Mouse (Mus musculus) limb, embryonic 11.5 days (tissue): Measurements from ENCODE around the gene Tesk1. TPM values are rescaled to one million over a fixed set of nuclear protein-coding genes. Genes with fewer than 3 reads are reported as not detected.

Source experiments
- ATAC-seq: fragments of 200-750 bp; cut with Nextera tagmentation; 2 replicates; pipeline ENCODE4 v1.8.0; 2017; ENCODE audit warnings: low read depth; ENCODE audit not compliant: insufficient number of reproducible peaks, low FRiP score, low TSS enrichment
- DNase-seq: peaks from one replicate; pipeline ENCODE4 v3.0.0-alpha.2; 2015; ENCODE audit warnings: low spot score
- H3K27ac ChIP-seq: fragments of 300-500 bp; sonication (generic); replicated peaks from 2 replicates; pipeline ENCODE4 v1.5.1; 2014; ENCODE audit warnings: low read depth, mild to moderate bottlenecking, low read length
- H3K27me3 ChIP-seq: fragments of 300-500 bp; sonication (generic); 2 replicates; pipeline ENCODE4 v1.6.1; 2014; ENCODE audit warnings: mild to moderate bottlenecking, low read length, mixed read lengths; ENCODE audit not compliant: control insufficient read depth, insufficient read depth
- H3K36me3 ChIP-seq: fragments of 300-500 bp; sonication (generic); 2 replicates; pipeline ENCODE4 v1.6.1; 2014; ENCODE audit warnings: mild to moderate bottlenecking, low read length, moderate library complexity, mixed read lengths; ENCODE audit not compliant: control insufficient read depth, insufficient read depth
- H3K4me1 ChIP-seq: fragments of 300-500 bp; sonication (generic); 2 replicates; pipeline ENCODE4 v1.6.1; 2014; ENCODE audit warnings: low read length, mixed read lengths; ENCODE audit not compliant: control insufficient read depth, insufficient read depth
- H3K4me2 ChIP-seq: fragments of 300-500 bp; sonication (generic); 2 replicates; pipeline ENCODE4 v1.6.1; 2014; ENCODE audit warnings: low read depth, mild to moderate bottlenecking, moderate library complexity; ENCODE audit not compliant: severe bottlenecking
- H3K4me3 ChIP-seq: fragments of 300-500 bp; sonication (generic); 2 replicates; pipeline ENCODE4 v1.5.1; 2014; ENCODE audit warnings: low read depth, low read length
- H3K9ac ChIP-seq: fragments of 300-500 bp; sonication (generic); 2 replicates; pipeline ENCODE4 v1.6.1; 2014; ENCODE audit warnings: mild to moderate bottlenecking, low read length
- H3K9me3 ChIP-seq: fragments of 300-500 bp; sonication (generic); 2 replicates; pipeline ENCODE4 v1.6.1; 2016; ENCODE audit warnings: low read length; ENCODE audit not compliant: control insufficient read depth
- WGBS: fragments of 180-500 bp; shearing (Covaris S2); extraction: QIAGEN DNeasy Blood & Tissue Kit; methylation state at CpG from one replicate; pipeline ENCODE4 v1.1.7; 2014; 5-methylcytosine and 5-hydroxymethylcytosine counted together
- polyA plus RNA-seq: library from polyadenylated mRNA; unstranded; fragments of >200 nt; fragmentation: Nextera tagmentation; extraction: Ambion mirVana; gene quantifications from 2 replicates; pipeline ENCODE4 v1.2.1, GENCODE M21; 2014

Tesk1 gene
- polyA plus RNA-seq, 1 experiment from 2014 or later, result 9.8 TPM

DNA sequence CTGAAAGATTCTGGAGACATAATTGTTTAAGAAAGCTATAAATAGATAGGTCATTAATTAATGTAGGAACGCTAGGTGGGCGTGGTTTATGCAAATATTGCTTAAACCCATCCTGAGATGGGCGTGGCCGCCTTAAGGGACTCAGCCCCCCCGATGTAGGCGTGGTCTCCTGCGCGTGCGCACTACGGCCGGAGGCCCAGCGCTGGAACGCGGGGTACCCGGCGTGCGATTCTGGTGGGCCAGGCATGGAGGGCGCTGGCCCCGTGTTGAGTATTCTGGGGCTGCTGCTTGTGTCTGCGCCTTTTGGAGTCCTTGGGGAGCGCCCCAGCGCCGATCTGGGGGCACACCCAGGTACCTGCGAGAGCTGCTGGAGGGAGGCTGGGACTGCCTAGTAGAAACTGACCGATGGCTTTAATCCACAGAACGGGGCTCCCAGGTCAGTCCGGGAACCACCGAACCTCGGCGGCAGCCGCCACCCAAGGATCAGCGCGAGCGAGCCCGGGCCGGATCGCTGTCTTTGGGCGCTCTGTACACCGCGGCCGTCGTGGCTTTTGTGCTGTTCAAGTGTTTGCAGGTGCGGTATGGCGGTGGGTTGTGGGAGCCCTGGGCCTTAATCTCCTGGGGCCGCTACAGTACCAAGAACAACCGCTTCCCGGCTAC is 51.6 kb downstream of the Tesk1 start:
- Histone ChIP-seq H3K4me1 (peaks cover 12% of the 10 kb centered on the region), H3K9me3 (no peaks in the 10 kb centered on the region), H3K9ac (peak overlapping the region; percentile 85), H3K4me3 (peak overlapping the region; percentile 71), H3K27ac (peak overlapping the region; percentile 82), H3K4me2 (peak overlapping the region; percentile 65), H3K27me3 (no peaks in the 10 kb centered on the region), H3K36me3 (peaks cover 7% of the 10 kb centered on the region; the same call in 1 of the 2 replicates)
- under 1% methylated on average over 47 of the region's 47 CpGs for WGBS
- DNase-seq (peak; percentile 98), ATAC-seq (peak; percentile 83)

- no peaks in the 10 kb centered on the region for H3K9me3 ChIP-seq
- H3K4me3 ChIP-seq, result peak overlapping the region; percentile 71
- peak overlapping the region; percentile 85 for H3K9ac ChIP-seq
- no peaks in the 10 kb centered on the region for H3K27me3 ChIP-seq
- H3K4me2 ChIP-seq, result peak overlapping the region; percentile 65
- ATAC-seq, result no peak
- peak; percentile 37 for DNase-seq
- 4% methylated on average over 9 of the region's 9 CpGs for WGBS
- peaks cover 16% of the 10 kb centered on the region for H3K4me1 ChIP-seq
- peaks cover 7% of the 10 kb centered on the region; the same call in 1 of the 2 replicates for H3K36me3 ChIP-seq
- no peak overlapping the region for H3K27ac ChIP-seq
Measured at GRCm38 (mm10) chr4:43493846-43494240, 52.1 kb downstream of the Tesk1 start.

DNA sequence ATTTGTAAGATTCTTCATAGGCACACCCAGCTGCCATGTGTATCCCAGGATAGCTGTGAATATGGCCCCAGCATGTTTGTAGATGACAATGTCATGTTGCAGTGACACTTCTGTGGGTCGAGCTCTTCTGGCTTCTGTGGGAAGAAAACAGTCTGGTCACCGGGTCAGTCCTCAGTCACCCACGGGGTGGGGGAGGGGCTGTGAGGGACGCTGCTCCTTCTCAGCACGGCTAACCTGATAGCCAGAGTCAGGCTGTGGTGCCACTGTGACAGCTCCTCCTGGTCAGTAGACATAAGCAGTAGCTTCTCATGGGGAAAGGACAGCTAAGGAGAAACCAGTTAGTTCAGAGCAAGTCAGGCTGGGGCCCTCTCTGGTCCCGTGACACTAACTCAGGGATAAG is 54.8 kb downstream of the Tesk1 start:
- H3K27ac ChIP-seq, result no peak overlapping the region
- H3K27me3 ChIP-seq, result no peaks in the 10 kb centered on the region
- H3K4me2 ChIP-seq, result no peak overlapping the region
- no peak overlapping the region for H3K4me3 ChIP-seq
- no peak overlapping the region for H3K9ac ChIP-seq
- H3K9me3 ChIP-seq, result no peaks in the 10 kb centered on the region
- 68% methylated on average over 6 of the region's 6 CpGs for WGBS
- ATAC-seq (no peak), DNase-seq (no peak)
- H3K4me1 ChIP-seq, result peaks cover 17% of the 10 kb centered on the region
- peaks cover 7% of the 10 kb centered on the region; the same call in 1 of the 2 replicates for H3K36me3 ChIP-seq

- Histone ChIP-seq H3K4me3 (no peak overlapping the region), H3K9ac (no peak overlapping the region), H3K4me2 (no peak overlapping the region), H3K36me3 (peaks cover 7% of the 10 kb centered on the region; the same call in 1 of the 2 replicates), H3K27me3 (no peaks in the 10 kb centered on the region), H3K9me3 (no peaks in the 10 kb centered on the region), H3K27ac (no peak overlapping the region), H3K4me1 (peaks cover 17% of the 10 kb centered on the region)
- ATAC-seq (no peak), DNase-seq (no peak)
- WGBS, result 94% methylated on average over 8 of the region's 8 CpGs
Measured at GRCm38 (mm10) chr4:43497405-43497804, 55.7 kb downstream of the Tesk1 start.

Other genes starting within 250 kb of the Tesk1 start
- 0.15 and 0.30 TPM in 2 replicates for gene Atp8b5, start 174.8 kb upstream of the Tesk1 start, polyA plus RNA-seq
- gene Rusc2, start 60.0 kb upstream of the Tesk1 start, polyA plus RNA-seq, result 3.5 and 4.5 TPM in 2 replicates
- gene Fam166b, start 12.8 kb upstream of the Tesk1 start, polyA plus RNA-seq, result 0.14 TPM in 1 of 2 replicates, not detected in the other
- 2.4 and 4.0 TPM in 2 replicates for gene Cd72, start 12.7 kb downstream of the Tesk1 start, polyA plus RNA-seq
- gene Sit1, start 41.8 kb downstream of the Tesk1 start, polyA plus RNA-seq, result not detected in 2 replicates
- gene Ccdc107, start 51.0 kb downstream of the Tesk1 start, polyA plus RNA-seq, result 58.3 and 58.9 TPM in 2 replicates
- gene Arhgef39, start 57.8 kb downstream of the Tesk1 start, polyA plus RNA-seq, result 45.6 and 48.2 TPM in 2 replicates
- gene Car9, start 65.0 kb downstream of the Tesk1 start, polyA plus RNA-seq, result 0.65 and 1.1 TPM in 2 replicates
- 104 and 110 TPM in 2 replicates for gene Tpm2, start 81.8 kb downstream of the Tesk1 start, polyA plus RNA-seq
- gene Creb3, start 120.4 kb downstream of the Tesk1 start, polyA plus RNA-seq, result 39.4 and 43.3 TPM in 2 replicates
- gene Tln1, start 120.8 kb downstream of the Tesk1 start, polyA plus RNA-seq, result 39.1 and 39.5 TPM in 2 replicates
- gene Rgp1, start 136.8 kb downstream of the Tesk1 start, polyA plus RNA-seq, result 32.6 and 34.1 TPM in 2 replicates
- 20.7 and 20.8 TPM in 2 replicates for gene Gba2, start 136.9 kb downstream of the Tesk1 start, polyA plus RNA-seq
- 2.3 TPM in 1 of 2 replicates, not detected in the other for gene Msmp, start 142.6 kb downstream of the Tesk1 start, polyA plus RNA-seq
- 7.9 and 8.1 TPM in 2 replicates for gene Npr2, start 190.0 kb downstream of the Tesk1 start, polyA plus RNA-seq
- 0.89 and 1.1 TPM in 2 replicates for gene Spag8, start 211.7 kb downstream of the Tesk1 start, polyA plus RNA-seq
- 71.4 and 73.9 TPM in 2 replicates for gene Hint2, start 214.5 kb downstream of the Tesk1 start, polyA plus RNA-seq
- gene Tmem8b, start 227.0 kb downstream of the Tesk1 start, polyA plus RNA-seq, result 2.7 and 2.8 TPM in 2 replicates
- 2.6 and 3.0 TPM in 2 replicates for gene Fam221b, start 227.2 kb downstream of the Tesk1 start, polyA plus RNA-seq